Mouse (Mus musculus) kidney, embryonic 14.5 days (tissue): ENCODE results near the gene Cadm2. TPM values are rescaled to one million over a fixed set of nuclear protein-coding genes. Genes with fewer than 3 reads are reported as not detected.

Experiments used
- ATAC-seq: fragments of 200-750 bp; cut with Nextera tagmentation; 2 replicates; pipeline ENCODE4 v1.8.0; 2017; ENCODE audit warnings: moderate number of reproducible peaks, mild to moderate bottlenecking, moderate TSS enrichment, moderate library complexity; ENCODE audit not compliant: low FRiP score, low TSS enrichment
- H3K27ac ChIP-seq: fragments of 300-500 bp; sonication (generic); 2 replicates; pipeline ENCODE4 v1.5.1; 2014; ENCODE audit warnings: low read depth, mild to moderate bottlenecking, low read length, moderate library complexity, mixed read lengths
- H3K27me3 ChIP-seq: fragments of 300-500 bp; sonication (generic); 2 replicates; pipeline ENCODE4 v1.6.1; 2014; ENCODE audit warnings: mild to moderate bottlenecking, low read length; ENCODE audit not compliant: control insufficient read depth, insufficient read depth
- H3K36me3 ChIP-seq: fragments of 300-500 bp; sonication (generic); 2 replicates; pipeline ENCODE4 v1.6.1; 2014; ENCODE audit warnings: low read length, mixed read lengths; ENCODE audit not compliant: control insufficient read depth, insufficient read depth
- H3K4me1 ChIP-seq: fragments of 300-500 bp; sonication (generic); 2 replicates; pipeline ENCODE4 v1.6.1; 2014; ENCODE audit warnings: low read length, mixed read lengths; ENCODE audit not compliant: control insufficient read depth, insufficient read depth
- H3K4me2 ChIP-seq: fragments of 300-500 bp; sonication (generic); replicated peaks from 2 replicates; pipeline ENCODE4 v1.6.1; 2014; ENCODE audit warnings: low read depth, mild to moderate bottlenecking, low read length
- H3K4me3 ChIP-seq: fragments of 300-500 bp; sonication (generic); 2 replicates; pipeline ENCODE4 v1.5.1; 2014; ENCODE audit warnings: mild to moderate bottlenecking, low read length
- H3K9ac ChIP-seq: fragments of 300-500 bp; sonication (generic); 2 replicates; pipeline ENCODE4 v1.6.1; 2014; ENCODE audit warnings: low read depth, mild to moderate bottlenecking, low read length, moderate library complexity
- H3K9me3 ChIP-seq: fragments of 300-500 bp; sonication (generic); 2 replicates; pipeline ENCODE4 v1.6.1; 2016; ENCODE audit warnings: low read length; ENCODE audit not compliant: control insufficient read depth
- WGBS: fragments of 180-500 bp; shearing (Covaris S2); extraction: QIAGEN DNeasy Blood & Tissue Kit; methylation state at CpG from one replicate; pipeline ENCODE4 v1.1.7; 2014; 5-methylcytosine and 5-hydroxymethylcytosine counted together
- polyA plus RNA-seq: library from polyadenylated mRNA; unstranded; fragments of >200 nt; fragmentation: Nextera tagmentation; extraction: Ambion mirVana; gene quantifications from 2 replicates; pipeline ENCODE4 v1.2.1, GENCODE M21; 2014

The Cadm2 gene
- polyA plus RNA-seq, 1 experiment from 2014 or later = 0.32 TPM

- Histone ChIP-seq H3K27ac (no peak overlapping the region), H3K36me3 (no peaks in the 10 kb centered on the region), H3K4me3 (no peak overlapping the region), H3K9me3 (no peaks in the 10 kb centered on the region), H3K4me1 (no peaks in the 10 kb centered on the region), H3K9ac (no peak overlapping the region), H3K4me2 (no peak overlapping the region), H3K27me3 (no peaks in the 10 kb centered on the region)
- WGBS = 76% methylated on average over 5 of the region's 5 CpGs
- no peak for ATAC-seq
These were observed 1008.1 kb downstream of the Cadm2 start for GRCm38 (mm10) chr16:66612624-66613023.
